Mouse (Mus musculus) midbrain, embryonic 14.5 days (tissue): ENCODE measurements around the gene Slc39a11. TPM values are rescaled to one million over a fixed set of nuclear protein-coding genes. Genes with fewer than 3 reads are reported as not detected.

Experiments used
- ATAC-seq: fragments of 200-750 bp; cut with Nextera tagmentation; 2 replicates; pipeline ENCODE4 v1.8.0; 2017; ENCODE audit warnings: moderate number of reproducible peaks, moderate library complexity; ENCODE audit not compliant: low FRiP score, low TSS enrichment
- DNase-seq: peaks from one replicate; pipeline ENCODE4 v3.0.0-alpha.2; 2015
- H3K27ac ChIP-seq: fragments of 300-500 bp; sonication (generic); replicated peaks from 2 replicates; pipeline ENCODE4 v1.5.1; 2014; ENCODE audit warnings: mild to moderate bottlenecking, low read depth, low read length, moderate library complexity
- H3K27me3 ChIP-seq: fragments of 300-500 bp; sonication (generic); 2 replicates; pipeline ENCODE4 v1.6.1; 2014; ENCODE audit warnings: low read length, control low read depth, mixed read lengths; ENCODE audit not compliant: control insufficient read depth, insufficient read depth
- H3K36me3 ChIP-seq: fragments of 300-500 bp; sonication (generic); 2 replicates; pipeline ENCODE4 v1.6.1; 2014; ENCODE audit warnings: low read length, control low read depth; ENCODE audit not compliant: control insufficient read depth, insufficient read depth
- H3K4me1 ChIP-seq: fragments of 300-500 bp; sonication (generic); 2 replicates; pipeline ENCODE4 v1.6.1; 2014; ENCODE audit warnings: mild to moderate bottlenecking, antibody characterized with exemption, low read length, control low read depth; ENCODE audit not compliant: control insufficient read depth, insufficient read depth
- H3K4me2 ChIP-seq: fragments of 300-500 bp; sonication (generic); 2 replicates; pipeline ENCODE4 v1.6.1; 2014; ENCODE audit warnings: mild to moderate bottlenecking, low read length, moderate library complexity
- H3K4me3 ChIP-seq: fragments of 300-500 bp; sonication (generic); replicated peaks from 2 replicates; pipeline ENCODE4 v1.5.1; 2014; ENCODE audit warnings: low read depth, low read length
- H3K9ac ChIP-seq: fragments of 300-500 bp; sonication (generic); replicated peaks from 2 replicates; pipeline ENCODE4 v1.6.1; 2014; ENCODE audit warnings: mild to moderate bottlenecking, low read length, moderate library complexity
- H3K9me3 ChIP-seq: fragments of 300-500 bp; sonication (generic); 2 replicates; pipeline ENCODE4 v1.6.1; 2016; ENCODE audit warnings: low read length, control low read depth, mixed read lengths; ENCODE audit not compliant: control insufficient read depth
- WGBS: fragments of 180-500 bp; shearing (Covaris S2); extraction: QIAGEN DNeasy Blood & Tissue Kit; methylation state at CpG from one replicate; pipeline ENCODE4 v1.1.7; 2014; 5-methylcytosine and 5-hydroxymethylcytosine counted together
- polyA plus RNA-seq: library from polyadenylated mRNA; unstranded; fragments of >200 nt; fragmentation: Nextera tagmentation; extraction: Ambion mirVana; gene quantifications from 2 replicates; pipeline ENCODE4 v1.2.1, GENCODE M21; 2014

The Slc39a11 gene
- polyA plus RNA-seq, 1 experiment from 2014 or later = 31.1 TPM

- Histone ChIP-seq H3K36me3 (no peaks in the 10 kb centered on the region), H3K4me2 (no peak overlapping the region), H3K27ac (peak overlapping the region; percentile 68), H3K9me3 (no peaks in the 10 kb centered on the region), H3K27me3 (no peaks in the 10 kb centered on the region), H3K9ac (no peak overlapping the region), H3K4me1 (peaks cover 11% of the 10 kb centered on the region), H3K4me3 (no peak overlapping the region)
- ATAC-seq (no peak), DNase-seq (no peak)
- WGBS = 91% methylated on average over 10 of the region's 10 CpGs
Observed at GRCm38 (mm10) chr11:113611112-113611646, 38.7 kb downstream of the Slc39a11 start.

GRCm38 (mm10) chr11:113610266-113610665 is 39.6 kb downstream of the Slc39a11 start:
- H3K4me1 ChIP-seq = peaks cover 11% of the 10 kb centered on the region
- WGBS = 89% methylated on average over 5 of the region's 5 CpGs
- no peaks in the 10 kb centered on the region for H3K9me3 ChIP-seq
- H3K4me2 ChIP-seq = no peak overlapping the region
- H3K27me3 ChIP-seq = no peaks in the 10 kb centered on the region
- no peaks in the 10 kb centered on the region for H3K36me3 ChIP-seq
- H3K27ac ChIP-seq = no peak overlapping the region
- DNase-seq = no peak
- no peak overlapping the region for H3K9ac ChIP-seq
- no peak overlapping the region for H3K4me3 ChIP-seq
- ATAC-seq = no peak

- Histone ChIP-seq H3K9me3 (no peaks in the 10 kb centered on the region), H3K36me3 (no peaks in the 10 kb centered on the region), H3K4me2 (no peak overlapping the region), H3K4me1 (peaks cover 11% of the 10 kb centered on the region), H3K27ac (no peak overlapping the region), H3K27me3 (no peaks in the 10 kb centered on the region), H3K4me3 (no peak overlapping the region), H3K9ac (no peak overlapping the region)
- DNase-seq = no peak
- no peak for ATAC-seq
- WGBS = 88% methylated on average over 5 of the region's 5 CpGs
Observed at GRCm38 (mm10) chr11:113609581-113609980, 40.3 kb downstream of the Slc39a11 start.

GRCm38 (mm10) chr11:113607556-113607955 is 42.3 kb downstream of the Slc39a11 start:
- peaks cover 11% of the 10 kb centered on the region for H3K4me1 ChIP-seq
- DNase-seq (no peak), ATAC-seq (no peak)
- no peaks in the 10 kb centered on the region for H3K27me3 ChIP-seq
- no peak overlapping the region for H3K4me2 ChIP-seq
- H3K4me3 ChIP-seq = no peak overlapping the region
- H3K27ac ChIP-seq = no peak overlapping the region
- no peaks in the 10 kb centered on the region for H3K9me3 ChIP-seq
- 95% methylated on average over 12 of the region's 12 CpGs for WGBS
- H3K9ac ChIP-seq = no peak overlapping the region
- H3K36me3 ChIP-seq = no peaks in the 10 kb centered on the region

- ATAC-seq (peak; percentile 69), DNase-seq (peak; percentile 72)
- Histone ChIP-seq H3K9me3 (no peaks in the 10 kb centered on the region), H3K9ac (no peak overlapping the region), H3K4me1 (peaks cover 20% of the 10 kb centered on the region), H3K27ac (peak overlapping the region; percentile 74), H3K4me2 (peak overlapping the region; percentile 19), H3K36me3 (no peaks in the 10 kb centered on the region), H3K4me3 (no peak overlapping the region), H3K27me3 (no peaks in the 10 kb centered on the region)
- WGBS = 22% methylated on average over 12 of the region's 12 CpGs
Observed at GRCm38 (mm10) chr11:113601616-113602343, 48.1 kb downstream of the Slc39a11 start.

- Histone ChIP-seq H3K4me2 (no peak overlapping the region), H3K9ac (no peak overlapping the region), H3K4me3 (no peak overlapping the region), H3K27me3 (no peaks in the 10 kb centered on the region), H3K4me1 (peaks cover 20% of the 10 kb centered on the region), H3K36me3 (no peaks in the 10 kb centered on the region), H3K9me3 (no peaks in the 10 kb centered on the region), H3K27ac (peak overlapping the region; percentile 74)
- DNase-seq = peak; percentile 39
- peak; percentile 34; the same call in 1 of the 2 replicates for ATAC-seq
- 77% methylated on average over 18 of the region's 18 CpGs for WGBS
Observed at GRCm38 (mm10) chr11:113600526-113601245, 49.2 kb downstream of the Slc39a11 start.

- H3K27ac ChIP-seq = no peak overlapping the region
- no peak for DNase-seq
- H3K4me2 ChIP-seq = no peak overlapping the region
- H3K36me3 ChIP-seq = no peaks in the 10 kb centered on the region
- H3K27me3 ChIP-seq = no peaks in the 10 kb centered on the region
- peaks cover 20% of the 10 kb centered on the region for H3K4me1 ChIP-seq
- no peak for ATAC-seq
- 82% methylated on average over 3 of the region's 3 CpGs for WGBS
- H3K9ac ChIP-seq = no peak overlapping the region
- H3K9me3 ChIP-seq = no peaks in the 10 kb centered on the region
- H3K4me3 ChIP-seq = no peak overlapping the region
Observed at GRCm38 (mm10) chr11:113597632-113598031, 52.2 kb downstream of the Slc39a11 start.

GRCm38 (mm10) chr11:113595144-113595543 is 54.7 kb downstream of the Slc39a11 start:
- no peak for ATAC-seq
- Histone ChIP-seq H3K9me3 (no peaks in the 10 kb centered on the region), H3K4me1 (no peaks in the 10 kb centered on the region), H3K4me3 (no peak overlapping the region), H3K9ac (no peak overlapping the region), H3K27ac (no peak overlapping the region), H3K36me3 (no peaks in the 10 kb centered on the region), H3K4me2 (no peak overlapping the region), H3K27me3 (no peaks in the 10 kb centered on the region)
- WGBS = 85% methylated on average over 5 of the region's 5 CpGs
- DNase-seq = no peak
